9 mouse cellular contexts compared by ENCODE assay signal in genomic region chr8:94995336-94995893, GRCm38 (mm10). TPM values are rescaled to one million over a fixed set of nuclear protein-coding genes. Genes with fewer than 3 reads are reported as not detected.
A peak's percentile ranks its signal among the peaks of the same experiment; 100 is the strongest.
DNase-seq lines count a peak whose midpoint lies in the region; ATAC-seq lines count a peak whose summit lies in the region.
"Had no signal": no experiment of that assay in that cellular context is flagged by ENCODE, and none has a peak within 500 bp of the region (broad histone marks: within the 10 kb centered on the region; RNA-seq: fewer than 3 reads in every experiment).

No protein-coding gene starts in this region.

- no peaks in the 10 kb centered on the region for H3K9me3 ChIP-seq in forebrain, embryonic 14.5 days (replicated peaks; ENCODE audit: control insufficient read depth, low read length)
- H3K9me3 ChIP-seq in megakaryocyte, embryonic 14.5 days = no peaks in the 10 kb centered on the region

- peaks cover 15% of the 10 kb centered on the region; the same call in 1 of the 2 replicates for H3K36me3 ChIP-seq in forebrain, embryonic 14.5 days (ENCODE audit: control insufficient read depth, insufficient read depth, low read length)
- peaks cover 98% of the 10 kb centered on the region for H3K36me3 ChIP-seq in megakaryocyte, embryonic 14.5 days (replicated peaks; ENCODE audit: low read length)

- no peak for ATAC-seq in cerebellum, adult (ENCODE audit: insufficient number of reproducible peaks, low FRiP score, low TSS enrichment)
- ATAC-seq in forebrain, embryonic 14.5 days = no peak

- H3K27ac ChIP-seq in forebrain, embryonic 14.5 days (ENCODE audit: low read depth, low read length) = peak overlapping the region; percentile 97

- H3K4me2 ChIP-seq in forebrain, embryonic 14.5 days (ENCODE audit: low read length) = peak overlapping the region; percentile 79

- H3K9ac ChIP-seq in forebrain, embryonic 14.5 days (ENCODE audit: low read length) = peak overlapping the region; percentile 98

- DNase-seq in cerebellum, postnatal 14 days = peak; percentile 36 to 44
- peak; percentile 24 to 31 for DNase-seq in B cell, adult 2 months
- DNase-seq in forebrain, embryonic 14.5 days (ENCODE audit: low spot score) = peak; percentile 68
- DNase-seq in kidney, postnatal 10 days = no peak
- no peak for DNase-seq in kidney, adult 11 months
- no peak for DNase-seq in T-cell, adult 2 months (ENCODE audit: low spot score)

- peak overlapping the region; percentile 63 for H3K4me3 ChIP-seq in forebrain, embryonic 14.5 days (ENCODE audit: low read depth, low read length)
- peak overlapping the region; percentile 87 for H3K4me3 ChIP-seq in megakaryocyte, embryonic 14.5 days (replicated peaks)

- H3K4me1 ChIP-seq in forebrain, embryonic 14.5 days (ENCODE audit: control insufficient read depth, insufficient read depth, low read length) = peaks cover 71% of the 10 kb centered on the region
- peaks cover 100% of the 10 kb centered on the region for H3K4me1 ChIP-seq in megakaryocyte, embryonic 14.5 days

- H3K27me3 ChIP-seq in forebrain, embryonic 14.5 days (replicated peaks; ENCODE audit: control insufficient read depth, insufficient read depth, low read length) = no peaks in the 10 kb centered on the region
- no peaks in the 10 kb centered on the region for H3K27me3 ChIP-seq in megakaryocyte, embryonic 14.5 days (replicated peaks)

- 17% methylated on average over 5 of the region's 5 CpGs for WGBS in forebrain, embryonic 14.5 days

RNA-seq across cellular contexts. Expression of gene Adgrg1, which starts 20.9 kb away (rescaled TPM):
- polyA plus RNA-seq in forebrain, embryonic 14.5 days (2014; fragmentation: Nextera tagmentation; extraction: Ambion mirVana) = 145 and 157 TPM in 2 replicates
- 388 and 1,147 TPM in 2 replicates for polyA plus RNA-seq in megakaryocyte, embryonic 14.5 days (2012; ENCODE audit: insufficient read depth, low replicate concordance)

RNA-seq across cellular contexts. Expression of gene Adgrg3, which starts 22.1 kb away (rescaled TPM):
- 1.2 TPM in 2 replicates for polyA plus RNA-seq in forebrain, embryonic 14.5 days (2014; fragmentation: Nextera tagmentation; extraction: Ambion mirVana)
- polyA plus RNA-seq in megakaryocyte, embryonic 14.5 days (2012; ENCODE audit: insufficient read depth, low replicate concordance) = 111 and 126 TPM in 2 replicates

RNA-seq across cellular contexts. Expression of gene Drc7, which starts 59.5 kb away (rescaled TPM):
- polyA plus RNA-seq in forebrain, embryonic 14.5 days (2014; fragmentation: Nextera tagmentation; extraction: Ambion mirVana) = 0.71 and 1.2 TPM in 2 replicates
- 0.51 TPM in 1 of 2 replicates, not detected in the other for polyA plus RNA-seq in megakaryocyte, embryonic 14.5 days (2012; ENCODE audit: insufficient read depth, low replicate concordance)
- polyA plus RNA-seq: large intestine, adult 2 months had no signal

Comparison
In these comparisons a context has a peak if more than half of its experiments do, and no peak if none do; other contexts are left out.
1. DNase-seq: peak in cerebellum, postnatal 14 days (2 of 2), B cell, adult 2 months (2 of 2) and forebrain, embryonic 14.5 days (single experiment); none in kidney, postnatal 10 days (single experiment), kidney, adult 11 months (single experiment) and T-cell, adult 2 months (single experiment).
2. RNA of gene Adgrg3, which starts 22.1 kb away (polyA plus RNA-seq): 111 to 126 TPM in megakaryocyte, embryonic 14.5 days; 1.2 TPM in forebrain, embryonic 14.5 days; every median in the first group is over 10 times any median in the second.